Mouse (Mus musculus) midbrain, embryonic 16.5 days (tissue): ENCODE measurements around the gene Cebpa. TPM values are rescaled to one million over a fixed set of nuclear protein-coding genes. Genes with fewer than 3 reads are reported as not detected.

Experiments used
- ATAC-seq: fragments of 200-750 bp; cut with Nextera tagmentation; 2 replicates; pipeline ENCODE4 v1.8.0; 2017; ENCODE audit warnings: moderate TSS enrichment
- H3K27ac ChIP-seq: fragments of 300-500 bp; sonication (generic); 2 replicates; pipeline ENCODE4 v1.5.1; 2014; ENCODE audit warnings: mild to moderate bottlenecking, low read length, mixed read lengths
- H3K27me3 ChIP-seq: fragments of 300-500 bp; sonication (generic); 2 replicates; pipeline ENCODE4 v1.6.1; 2014; ENCODE audit warnings: low read depth, low read length, mixed read lengths; ENCODE audit not compliant: control insufficient read depth, insufficient read depth
- H3K36me3 ChIP-seq: fragments of 300-500 bp; sonication (generic); 2 replicates; pipeline ENCODE4 v1.6.1; 2014; ENCODE audit warnings: mild to moderate bottlenecking, low read length, moderate library complexity, mixed read lengths; ENCODE audit not compliant: control insufficient read depth, insufficient read depth
- H3K4me1 ChIP-seq: fragments of 300-500 bp; sonication (generic); 2 replicates; pipeline ENCODE4 v1.6.1; 2014; ENCODE audit warnings: mild to moderate bottlenecking, low read length, mixed read lengths; ENCODE audit not compliant: control insufficient read depth, insufficient read depth
- H3K4me2 ChIP-seq: fragments of 300-500 bp; sonication (generic); 2 replicates; pipeline ENCODE4 v1.6.1; 2014; ENCODE audit warnings: mild to moderate bottlenecking, low read length, mixed read lengths
- H3K4me3 ChIP-seq: fragments of 300-500 bp; sonication (generic); 2 replicates; pipeline ENCODE4 v1.5.1; 2014; ENCODE audit warnings: low read depth, mild to moderate bottlenecking, low read length, moderate library complexity, mixed read lengths
- H3K9ac ChIP-seq: fragments of 300-500 bp; sonication (generic); 2 replicates; pipeline ENCODE4 v1.6.1; 2014; ENCODE audit warnings: low read depth, low read length, mixed read lengths
- H3K9me3 ChIP-seq: fragments of 300-500 bp; sonication (generic); replicated peaks from 2 replicates; pipeline ENCODE4 v1.6.1; 2014; ENCODE audit warnings: mild to moderate bottlenecking, low read length, mixed read lengths; ENCODE audit not compliant: control insufficient read depth, poor library complexity, severe bottlenecking
- WGBS: fragments of 180-500 bp; shearing (Covaris S2); extraction: QIAGEN DNeasy Blood & Tissue Kit; methylation state at CpG from one replicate; pipeline ENCODE4 v1.1.7; 2014; 5-methylcytosine and 5-hydroxymethylcytosine counted together
- polyA plus RNA-seq: library from polyadenylated mRNA; unstranded; fragments of >200 nt; fragmentation: Nextera tagmentation; extraction: Ambion mirVana; gene quantifications from 2 replicates; pipeline ENCODE4 v1.2.1, GENCODE M21; 2015

Gene Cebpa
- polyA plus RNA-seq, 1 experiment from 2014 or later = 0.33 TPM

DNA sequence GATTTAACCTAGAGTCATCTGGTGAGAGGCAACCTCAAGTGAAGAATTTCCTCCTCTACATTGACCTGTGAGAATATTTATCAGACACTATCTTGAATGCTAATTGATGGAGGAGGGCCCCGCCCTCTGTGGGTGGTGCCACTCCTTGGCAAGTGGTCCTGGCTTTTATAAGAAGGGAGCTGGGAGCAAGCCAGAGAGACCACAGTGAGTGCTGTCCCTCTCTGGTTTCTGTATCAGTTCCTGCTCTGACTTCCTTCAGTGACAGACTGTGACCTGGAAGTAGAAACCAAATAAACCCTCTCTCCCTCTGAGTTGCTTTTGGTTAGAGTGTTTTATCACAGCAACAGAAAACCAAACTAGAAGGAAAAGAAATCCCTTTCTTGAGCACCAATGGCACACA, 18.4 kb downstream of the Cebpa start:
- H3K9me3 ChIP-seq = no peaks in the 10 kb centered on the region
- H3K4me1 ChIP-seq = no peaks in the 10 kb centered on the region
- no peaks in the 10 kb centered on the region for H3K36me3 ChIP-seq
- H3K4me3 ChIP-seq = no peak overlapping the region
- 72% methylated on average over 1 of the region's 1 CpGs for WGBS
- no peak for ATAC-seq
- no peaks in the 10 kb centered on the region for H3K27me3 ChIP-seq
- H3K9ac ChIP-seq = no peak overlapping the region
- H3K27ac ChIP-seq = no peak overlapping the region
- H3K4me2 ChIP-seq = no peak overlapping the region

DNA sequence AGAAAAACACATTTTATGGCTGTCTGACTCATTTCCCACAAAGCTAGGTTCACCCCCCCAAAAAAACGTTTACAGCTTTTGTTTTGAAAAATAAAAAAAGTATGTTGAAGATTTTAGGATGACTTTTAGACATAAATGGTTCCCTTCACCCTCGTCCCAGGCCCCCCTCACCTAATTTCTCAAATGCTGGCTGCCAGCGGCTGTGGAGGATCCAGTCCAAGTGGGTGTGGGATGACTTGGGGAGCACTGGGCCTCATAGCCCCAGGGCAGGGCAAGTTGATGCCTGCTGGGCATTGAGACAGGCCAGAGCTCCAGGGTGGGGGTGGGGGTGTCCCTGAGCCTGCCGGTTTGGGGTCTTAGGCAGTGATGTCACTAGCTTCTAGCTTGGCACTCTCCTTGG, 19.4 kb downstream of the Cebpa start:
- Histone ChIP-seq H3K9me3 (no peaks in the 10 kb centered on the region), H3K27me3 (no peaks in the 10 kb centered on the region), H3K4me3 (no peak overlapping the region), H3K36me3 (no peaks in the 10 kb centered on the region), H3K4me1 (no peaks in the 10 kb centered on the region), H3K9ac (no peak overlapping the region), H3K27ac (no peak overlapping the region), H3K4me2 (no peak overlapping the region)
- WGBS = 56% methylated on average over 4 of the region's 4 CpGs
- no peak for ATAC-seq

DNA sequence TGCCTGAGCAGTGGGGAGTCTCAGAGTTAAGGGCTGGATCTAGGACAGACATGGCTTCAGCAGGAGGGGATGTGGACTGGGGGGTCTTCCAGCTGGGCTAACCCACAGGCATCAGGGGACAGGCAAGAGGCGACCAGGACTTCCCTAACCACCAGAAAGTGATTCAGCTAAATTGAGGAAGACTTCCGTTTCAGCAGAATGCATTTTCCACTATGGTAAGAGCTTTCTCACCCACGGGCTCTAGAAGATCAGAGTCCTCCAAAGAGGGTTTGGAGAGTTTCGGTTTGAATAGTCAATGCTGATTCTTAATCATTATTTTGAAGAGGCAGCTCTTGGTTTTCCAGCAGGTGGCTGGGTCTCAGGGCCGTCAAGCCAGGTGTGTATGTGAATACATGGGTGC, 20.8 kb downstream of the Cebpa start:
- 82% methylated on average over 5 of the region's 5 CpGs for WGBS
- no peak overlapping the region for H3K9ac ChIP-seq
- H3K27ac ChIP-seq = no peak overlapping the region
- no peak overlapping the region for H3K4me3 ChIP-seq
- no peak overlapping the region for H3K4me2 ChIP-seq
- H3K27me3 ChIP-seq = no peaks in the 10 kb centered on the region
- H3K36me3 ChIP-seq = no peaks in the 10 kb centered on the region
- H3K9me3 ChIP-seq = no peaks in the 10 kb centered on the region
- no peaks in the 10 kb centered on the region for H3K4me1 ChIP-seq
- ATAC-seq = no peak

DNA sequence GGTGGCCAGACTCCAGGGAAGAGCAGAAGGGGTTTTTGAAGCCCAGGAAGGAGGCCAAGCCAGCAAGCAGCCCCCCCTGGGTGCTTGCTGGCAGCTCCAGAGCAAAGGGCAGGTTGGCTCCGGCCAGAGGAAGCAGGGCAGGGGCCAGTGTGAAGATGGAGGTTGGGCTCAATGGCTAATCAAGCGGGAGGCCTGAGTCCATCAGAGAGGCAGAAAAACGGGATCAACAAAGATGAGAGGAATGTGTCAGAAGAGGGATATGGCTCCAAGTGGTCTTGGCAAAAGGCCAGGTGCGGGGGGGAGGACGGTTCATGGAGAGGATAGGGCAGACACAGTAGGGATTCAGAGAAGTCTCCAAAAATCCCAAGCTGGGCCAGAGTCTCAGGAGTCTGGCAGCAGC, 22.4 kb downstream of the Cebpa start:
- Histone ChIP-seq H3K4me2 (no peak overlapping the region), H3K9me3 (no peaks in the 10 kb centered on the region), H3K27ac (no peak overlapping the region), H3K4me3 (no peak overlapping the region), H3K27me3 (no peaks in the 10 kb centered on the region), H3K9ac (no peak overlapping the region), H3K4me1 (no peaks in the 10 kb centered on the region), H3K36me3 (no peaks in the 10 kb centered on the region)
- ATAC-seq = no peak
- WGBS = 54% methylated on average over 5 of the region's 5 CpGs

DNA sequence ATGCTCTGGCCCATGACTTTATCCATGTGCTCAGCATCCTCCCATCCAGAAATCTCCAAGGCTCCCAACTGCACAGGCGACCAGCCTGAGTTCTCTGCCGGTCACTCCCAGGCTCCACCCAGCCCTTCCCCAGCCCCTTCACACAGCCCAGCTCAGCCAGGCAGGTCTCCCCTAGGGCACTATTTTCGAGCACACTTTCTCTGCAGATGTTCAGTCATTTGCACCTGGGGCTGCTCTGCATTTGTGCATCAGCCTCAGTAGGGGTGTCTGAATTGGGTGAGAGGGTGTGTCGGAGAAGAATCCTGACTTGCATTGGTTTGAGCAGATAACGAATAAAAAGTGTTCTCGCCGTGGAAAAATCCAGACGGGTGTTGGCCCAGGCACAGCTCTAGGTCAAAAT, 23.4 kb downstream of the Cebpa start:
- Histone ChIP-seq H3K36me3 (no peaks in the 10 kb centered on the region), H3K9ac (no peak overlapping the region), H3K4me1 (no peaks in the 10 kb centered on the region), H3K4me3 (no peak overlapping the region), H3K4me2 (no peak overlapping the region), H3K27ac (no peak overlapping the region), H3K27me3 (no peaks in the 10 kb centered on the region), H3K9me3 (no peaks in the 10 kb centered on the region)
- ATAC-seq = no peak
- WGBS = 78% methylated on average over 8 of the region's 8 CpGs

DNA sequence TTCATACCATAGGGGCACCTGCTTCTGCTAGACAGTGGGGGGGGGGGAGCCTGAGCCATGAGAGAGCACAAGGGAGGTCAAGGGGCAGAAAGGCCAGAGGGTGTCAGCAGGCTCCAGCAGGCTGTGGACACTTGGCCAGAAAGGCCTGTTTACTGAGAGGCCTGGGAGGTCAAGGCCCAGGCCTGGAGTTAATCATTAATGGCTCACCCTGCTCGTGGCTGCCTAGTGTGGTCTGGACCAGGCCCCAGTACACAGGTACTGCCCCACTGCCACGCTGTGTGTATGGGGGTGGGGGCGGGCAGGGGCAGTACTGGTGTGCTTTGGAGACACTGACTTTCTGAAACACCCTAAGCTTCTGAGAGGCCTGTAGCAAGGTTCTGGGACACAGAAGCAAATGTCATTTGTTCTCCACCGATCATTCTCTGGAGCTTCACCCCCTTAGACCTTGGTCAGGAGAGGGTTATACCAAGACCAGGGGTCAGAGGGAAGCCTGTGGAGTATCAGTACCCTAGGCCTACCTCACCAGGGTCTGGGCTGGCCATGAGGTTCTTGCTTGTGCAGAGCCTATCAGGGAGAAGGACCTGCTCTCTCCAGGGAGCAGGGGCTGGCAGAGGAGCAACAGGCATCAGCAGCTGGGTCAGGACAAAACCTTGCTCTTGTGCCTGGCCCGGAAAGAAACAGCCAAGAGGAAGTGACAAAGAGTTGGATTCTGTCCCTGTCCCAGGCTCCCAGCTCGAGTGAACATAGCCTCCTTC, 24.9 kb downstream of the Cebpa start:
- Histone ChIP-seq H3K36me3 (no peaks in the 10 kb centered on the region), H3K9me3 (no peaks in the 10 kb centered on the region), H3K9ac (no peak overlapping the region), H3K4me3 (no peak overlapping the region), H3K4me1 (no peaks in the 10 kb centered on the region), H3K4me2 (no peak overlapping the region), H3K27ac (no peak overlapping the region), H3K27me3 (no peaks in the 10 kb centered on the region)
- WGBS = 71% methylated on average over 6 of the region's 6 CpGs
- ATAC-seq = no peak; the same call in 1 of the 2 replicates

DNA sequence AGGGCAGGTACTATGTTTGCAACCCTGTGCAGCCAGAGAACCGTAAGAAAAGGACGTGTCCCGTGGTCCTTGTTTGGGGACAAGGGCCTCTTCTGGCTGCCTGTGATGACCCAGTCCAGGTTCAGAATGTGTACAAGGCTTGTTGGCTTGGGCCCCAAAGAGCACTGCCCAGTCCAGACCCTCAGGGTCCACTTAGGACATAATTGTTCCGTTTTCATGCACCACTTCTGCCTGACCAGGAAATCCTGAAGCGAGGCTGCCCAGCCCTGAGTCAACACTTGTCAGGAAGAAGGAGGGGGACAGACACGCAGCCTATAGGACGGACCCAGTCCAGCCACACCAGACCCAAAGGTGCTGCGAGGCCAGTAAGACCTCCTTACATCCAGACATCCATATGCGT, 26.0 kb downstream of the Cebpa start:
- H3K4me2 ChIP-seq = no peak overlapping the region
- H3K27ac ChIP-seq = no peak overlapping the region
- H3K36me3 ChIP-seq = no peaks in the 10 kb centered on the region
- peak; percentile 17; the same call in 1 of the 2 replicates for ATAC-seq
- H3K9ac ChIP-seq = no peak overlapping the region
- WGBS = 88% methylated on average over 9 of the region's 9 CpGs
- no peaks in the 10 kb centered on the region for H3K9me3 ChIP-seq
- H3K4me1 ChIP-seq = no peaks in the 10 kb centered on the region
- no peak overlapping the region for H3K4me3 ChIP-seq
- no peaks in the 10 kb centered on the region for H3K27me3 ChIP-seq

DNA sequence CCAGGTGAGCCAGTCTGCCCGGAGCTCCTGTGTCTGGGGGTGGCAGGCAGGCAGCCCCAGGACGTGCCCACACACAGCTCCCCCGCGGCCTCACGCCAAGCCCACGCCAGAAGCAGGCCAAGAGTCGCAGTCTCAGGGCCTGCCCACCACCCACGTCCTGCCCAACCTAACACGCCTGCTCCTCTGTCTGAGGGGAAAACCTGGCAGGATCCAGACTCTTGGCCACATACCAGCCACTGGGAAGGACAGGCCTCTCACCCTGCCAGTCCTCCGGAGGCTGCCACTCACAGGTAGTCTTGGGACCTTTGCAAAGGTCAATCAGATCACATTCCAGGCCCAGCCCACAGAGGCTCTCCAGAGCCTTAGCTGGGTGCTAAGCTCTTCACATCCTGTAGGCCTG, 27.2 kb downstream of the Cebpa start:
- ATAC-seq = no peak
- Histone ChIP-seq H3K4me2 (no peak overlapping the region), H3K9ac (no peak overlapping the region), H3K4me3 (no peak overlapping the region), H3K27me3 (no peaks in the 10 kb centered on the region), H3K9me3 (no peaks in the 10 kb centered on the region), H3K27ac (no peak overlapping the region), H3K4me1 (no peaks in the 10 kb centered on the region), H3K36me3 (no peaks in the 10 kb centered on the region)
- 88% methylated on average over 10 of the region's 10 CpGs for WGBS

DNA sequence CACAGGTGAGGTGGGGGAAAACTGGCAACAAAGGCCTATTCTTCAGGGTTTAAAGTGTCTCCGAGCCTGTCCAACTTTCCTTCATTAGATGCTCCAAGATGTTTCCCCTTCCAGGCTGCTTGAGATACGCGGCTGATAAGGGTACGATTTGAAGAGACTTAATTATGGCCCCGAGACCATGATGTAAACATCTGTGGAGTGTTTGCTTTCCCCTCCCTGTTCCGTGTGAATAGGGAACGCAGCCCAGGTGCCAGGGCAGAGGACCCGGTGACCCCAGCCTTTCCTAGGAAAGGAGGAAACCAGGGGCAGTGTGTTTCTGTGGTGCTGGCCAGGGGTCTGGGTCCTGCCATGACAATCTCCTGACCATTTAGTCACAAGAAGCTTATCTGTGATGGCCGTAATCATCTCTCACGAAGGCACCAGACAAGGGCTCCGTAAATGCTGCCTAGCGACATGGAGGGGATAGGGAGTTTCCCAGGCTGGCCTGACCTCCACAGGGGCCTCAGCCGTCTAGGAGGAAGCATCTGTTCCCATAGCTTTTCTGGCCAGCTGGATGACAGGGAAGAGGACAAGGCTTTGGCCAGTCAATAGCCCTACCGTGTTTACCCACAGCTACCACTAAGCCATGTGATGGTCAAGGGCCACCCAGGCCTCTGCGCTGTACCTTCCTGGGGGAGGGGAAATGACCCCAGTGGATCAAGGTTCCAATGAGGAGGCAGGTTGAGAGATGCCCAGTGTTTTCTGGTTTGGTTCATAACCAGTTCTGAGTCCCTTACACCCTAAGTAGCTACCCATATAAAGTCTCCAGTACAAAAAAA, 30.7 kb downstream of the Cebpa start:
- Histone ChIP-seq H3K27ac (no peak overlapping the region), H3K27me3 (no peaks in the 10 kb centered on the region), H3K9me3 (no peaks in the 10 kb centered on the region), H3K4me2 (no peak overlapping the region), H3K4me3 (no peak overlapping the region), H3K9ac (no peak overlapping the region), H3K4me1 (no peaks in the 10 kb centered on the region), H3K36me3 (no peaks in the 10 kb centered on the region)
- WGBS = 78% methylated on average over 15 of the region's 15 CpGs
- ATAC-seq = no peak
